Comparison of ENCODE assay signal across 26 mouse cellular contexts in genomic region chr7:118079987-118080386, GRCm38 (mm10). TPM values are rescaled to one million over a fixed set of nuclear protein-coding genes. Genes with fewer than 3 reads are reported as not detected.
DNase-seq lines count a peak whose midpoint lies in the region; TF ChIP-seq lines count a peak whose summit lies in the region.
"Had no signal": no experiment of that assay in that cellular context is flagged by ENCODE, and none has a peak within 500 bp of the region (broad histone marks: within the 10 kb centered on the region; RNA-seq: fewer than 3 reads in every experiment).

No protein-coding gene starts in this region.

- peaks cover 11% of the 10 kb centered on the region for H3K4me1 ChIP-seq in thymus, adult 2 months (replicated peaks; ENCODE audit: control insufficient read depth, insufficient read depth, low read length)
- H3K4me1 ChIP-seq: embryonic facial prominence, embryonic 13.5 days; forebrain, embryonic 10.5 days; heart, embryonic 10.5 days; heart, embryonic 15.5 days; limb, embryonic 13.5 days; lung, embryonic 15.5 days; megakaryocyte, embryonic 14.5 days; midbrain, embryonic 12.5 days; stomach, embryonic 15.5 days had no signal

- no peak for TF ChIP-seq POLR2A in thymus, adult 2 months (IDR thresholded peaks at IDR 0.05; ENCODE audit: control insufficient read depth, extremely low read depth, insufficient read depth, low read length, poor library complexity)

- WGBS in thymus, adult 2 months = 51% methylated on average over 4 of the region's 4 CpGs

- no peak overlapping the region for H3K4me3 ChIP-seq in thymus, adult 2 months (ENCODE audit: control insufficient read depth, insufficient read depth, low read length)
- H3K4me3 ChIP-seq: embryonic facial prominence, embryonic 13.5 days; forebrain, embryonic 10.5 days; heart, embryonic 10.5 days; heart, embryonic 15.5 days; left cerebral cortex, adult 2 months; limb, embryonic 13.5 days; lung, embryonic 15.5 days; megakaryocyte, embryonic 14.5 days; midbrain, embryonic 12.5 days; stomach, embryonic 15.5 days had no signal

- peak overlapping the region; percentile 18; the same call in 1 of the 2 replicates for H3K27ac ChIP-seq in thymus, adult 2 months (ENCODE audit: control insufficient read depth, insufficient read depth, low read length)
- H3K27ac ChIP-seq: embryonic facial prominence, embryonic 13.5 days; forebrain, embryonic 10.5 days; heart, embryonic 10.5 days; heart, embryonic 15.5 days; hindbrain, postnatal 0 days; left cerebral cortex, adult 2 months; limb, embryonic 13.5 days; lung, embryonic 15.5 days; midbrain, embryonic 12.5 days; stomach, embryonic 15.5 days had no signal

- H3K27me3 ChIP-seq in thymus, adult 2 months (ENCODE audit: control insufficient read depth, insufficient read depth, low read length) = no peaks in the 10 kb centered on the region
- H3K27me3 ChIP-seq: embryonic facial prominence, embryonic 13.5 days; heart, embryonic 15.5 days; limb, embryonic 13.5 days; lung, embryonic 15.5 days; midbrain, embryonic 12.5 days; stomach, embryonic 15.5 days had no signal

- TF ChIP-seq CTCF in thymus, adult 2 months (IDR thresholded peaks at IDR 0.05; ENCODE audit: borderline replicate concordance, control insufficient read depth, extremely low read depth, insufficient read depth, low read length, poor library complexity) = no peak

- DNase-seq in CD4-positive, CD25-positive, alpha-beta regulatory T cell, adult 2 months (ENCODE audit: low read depth, low spot score) = peak; percentile 53
- peak; percentile 10 for DNase-seq in induced T-regulatory cell, adult 2 months (ENCODE audit: low read depth)
- DNase-seq in thymus, adult 2 months = peak; percentile 14
- peak; percentile 7 to 41 for DNase-seq in thymus, postnatal 36 days
- no peak for DNase-seq in gastrocnemius, adult 8-10 months (ENCODE audit: low spot score in 2 of 2)
- DNase-seq in cerebellum, adult 8-10 months = no peak
- no peak for DNase-seq in urinary bladder, postnatal 36 days (ENCODE audit: low spot score in 2 of 2)
- DNase-seq: adrenal gland, adult 8-10 months; cerebellum, adult 2 months; gastrocnemius, postnatal 10 days; kidney, adult 9 months; kidney, postnatal 14 days; layer of hippocampus, adult 9-11 months; retina, postnatal 1 day; right cerebral cortex, postnatal 25 days had no signal

- no peaks in the 10 kb centered on the region for H3K36me3 ChIP-seq in thymus, adult 2 months (ENCODE audit: control insufficient read depth, insufficient read depth, low read length)
- H3K36me3 ChIP-seq: embryonic facial prominence, embryonic 13.5 days; forebrain, embryonic 10.5 days; heart, embryonic 10.5 days; heart, embryonic 15.5 days; limb, embryonic 13.5 days; lung, embryonic 15.5 days; midbrain, embryonic 12.5 days; stomach, embryonic 15.5 days had no signal

RNA-seq across cellular contexts. Expression of gene Rps15a, which starts 36.0 kb away (rescaled TPM):
- 1,244 and 1,382 TPM in 2 replicates for polyA plus RNA-seq in thymus, adult 2 months (2012; rRNA removed)
- total RNA-seq in gastrocnemius, adult 8-10 months (2022) = 100 to 1,000 TPM; 380 to 543 (median 432) TPM

RNA-seq across cellular contexts. Expression of gene Arl6ip1, which starts 49.5 kb away (rescaled TPM):
- polyA plus RNA-seq in thymus, adult 2 months (2012; rRNA removed) = 216 and 232 TPM in 2 replicates
- 10 to 100 TPM in 1 of 4 experiments, 1 to 10 TPM in 3; 7.1 to 10.1 (median 8.3) TPM for total RNA-seq in gastrocnemius, adult 8-10 months (2022)

Comparison
In these comparisons a context has a peak if more than half of its experiments do, and no peak if none do; other contexts are left out.
1. DNase-seq: peak in CD4-positive, CD25-positive, alpha-beta regulatory T cell, adult 2 months (single experiment), induced T-regulatory cell, adult 2 months (single experiment), thymus, adult 2 months (single experiment) and thymus, postnatal 36 days (2 of 2); none in gastrocnemius, adult 8-10 months (0 of 2), cerebellum, adult 8-10 months (single experiment) and urinary bladder, postnatal 36 days (0 of 2).